Mouse (Mus musculus): ENCODE measurements around the gene Arl3.

DNA sequence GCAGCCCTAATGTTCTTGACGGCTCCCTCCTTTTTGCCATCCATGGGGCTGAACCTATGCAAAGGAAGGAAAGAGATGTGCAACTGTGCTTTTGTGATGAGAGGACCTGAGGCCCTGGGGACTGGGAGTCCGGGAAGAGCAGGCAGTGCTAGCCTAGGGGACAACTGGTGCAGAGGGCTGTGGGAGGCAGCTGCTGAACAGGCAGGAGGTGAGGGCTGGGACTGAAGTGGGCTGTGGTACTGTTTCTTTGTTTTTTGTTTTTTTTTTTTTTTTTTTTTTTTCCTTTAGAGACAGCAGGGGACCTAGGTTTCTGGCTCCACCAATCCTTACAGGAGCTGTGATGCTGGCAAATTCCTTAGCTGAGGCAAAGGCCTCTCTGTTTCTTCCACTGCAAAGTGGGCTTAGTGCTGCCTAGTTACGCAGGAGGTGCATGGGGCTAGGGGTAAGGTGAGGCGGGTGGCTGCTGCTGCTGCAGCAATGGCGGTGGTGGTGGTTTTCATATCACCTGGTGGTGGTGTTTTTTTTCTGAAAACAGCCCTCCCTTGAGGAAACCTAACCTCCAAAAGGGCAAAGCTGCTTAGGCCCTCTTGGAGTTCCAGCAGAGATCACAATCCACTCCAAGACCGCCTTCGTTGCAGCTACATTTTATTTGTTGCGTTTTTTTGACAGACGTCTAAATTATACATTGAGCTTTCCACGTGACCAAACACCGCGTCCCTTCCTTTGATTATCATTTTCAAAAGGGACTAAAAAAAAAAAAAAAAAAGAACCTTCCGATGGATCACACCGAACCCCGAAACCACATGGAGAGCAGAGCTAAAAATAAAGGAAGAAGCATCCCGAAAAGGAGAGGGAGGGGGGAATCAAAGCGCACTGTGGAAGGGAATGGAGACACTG is 45.1 kb downstream of the Arl3 start:
- TF ChIP-seq CTCF (IDR thresholded peaks at IDR 0.05; ENCODE audit: control insufficient read depth, insufficient read depth, insufficient read length) (no peak), USF1 (IDR thresholded peaks at IDR 0.05; ENCODE audit: low read depth) (no peak), MYOD1 (IDR thresholded peaks at IDR 0.05; ENCODE audit: control insufficient read depth, insufficient read length, low read depth) (no peak), CEBPB (IDR thresholded peaks at IDR 0.05; ENCODE audit: low read depth) (no peak), MAX (IDR thresholded peaks at IDR 0.05) (no peak), MYOG (IDR thresholded peaks at IDR 0.05; ENCODE audit: control insufficient read depth, extremely low read depth, insufficient read length) (no peak)

Measured in C2C12 (cell line).